Mouse (Mus musculus): Measurements from ENCODE around the gene Kdelc2. TPM values are rescaled to one million over a fixed set of nuclear protein-coding genes. Genes with fewer than 3 reads are reported as not detected.

The Kdelc2 gene
- polyA plus RNA-seq, 1 experiment, result 1.8 TPM

- Histone ChIP-seq H3K36me3 (ENCODE audit: control insufficient read depth, insufficient read depth, low read length) (no peaks in the 10 kb centered on the region), H3K27me3 (ENCODE audit: control insufficient read depth, insufficient read depth, low read length) (no peaks in the 10 kb centered on the region), H3K4me3 (ENCODE audit: control insufficient read depth, insufficient read depth, low read length) (no peak overlapping the region), H3K4me1 (replicated peaks; ENCODE audit: control insufficient read depth, insufficient read depth, low read length) (peaks cover 9% of the 10 kb centered on the region; the same call in 1 of the 2 replicates), H3K27ac (ENCODE audit: control insufficient read depth, insufficient read depth, low read length) (no peak overlapping the region)
- TF ChIP-seq CTCF (IDR thresholded peaks at IDR 0.05; ENCODE audit: borderline replicate concordance, control insufficient read depth, extremely low read depth, insufficient read depth, low read length, poor library complexity), result no peak
- no peak for TF ChIP-seq POLR2A (IDR thresholded peaks at IDR 0.05; ENCODE audit: control insufficient read depth, extremely low read depth, insufficient read depth, low read length, poor library complexity)
- WGBS, result 49% methylated on average over 13 of the region's 13 CpGs
- no peak for DNase-seq
Observed at GRCm38 (mm10) chr9:53397685-53398387, 14.0 kb downstream of the Kdelc2 start.

- Histone ChIP-seq H3K27ac (ENCODE audit: control insufficient read depth, insufficient read depth, low read length) (no peak overlapping the region), H3K4me3 (ENCODE audit: control insufficient read depth, insufficient read depth, low read length) (no peak overlapping the region), H3K4me1 (replicated peaks; ENCODE audit: control insufficient read depth, insufficient read depth, low read length) (peaks cover 9% of the 10 kb centered on the region; the same call in 1 of the 2 replicates), H3K27me3 (ENCODE audit: control insufficient read depth, insufficient read depth, low read length) (no peaks in the 10 kb centered on the region), H3K36me3 (ENCODE audit: control insufficient read depth, insufficient read depth, low read length) (no peaks in the 10 kb centered on the region)
- TF ChIP-seq CTCF (IDR thresholded peaks at IDR 0.05; ENCODE audit: borderline replicate concordance, control insufficient read depth, extremely low read depth, insufficient read depth, low read length, poor library complexity), result no peak
- TF ChIP-seq POLR2A (IDR thresholded peaks at IDR 0.05; ENCODE audit: control insufficient read depth, extremely low read depth, insufficient read depth, low read length, poor library complexity), result no peak
- WGBS, result 3% methylated on average over 5 of the region's 5 CpGs
- DNase-seq, result peak; percentile 70
Observed at GRCm38 (mm10) chr9:53398388-53398700, 14.5 kb downstream of the Kdelc2 start.

DNA sequence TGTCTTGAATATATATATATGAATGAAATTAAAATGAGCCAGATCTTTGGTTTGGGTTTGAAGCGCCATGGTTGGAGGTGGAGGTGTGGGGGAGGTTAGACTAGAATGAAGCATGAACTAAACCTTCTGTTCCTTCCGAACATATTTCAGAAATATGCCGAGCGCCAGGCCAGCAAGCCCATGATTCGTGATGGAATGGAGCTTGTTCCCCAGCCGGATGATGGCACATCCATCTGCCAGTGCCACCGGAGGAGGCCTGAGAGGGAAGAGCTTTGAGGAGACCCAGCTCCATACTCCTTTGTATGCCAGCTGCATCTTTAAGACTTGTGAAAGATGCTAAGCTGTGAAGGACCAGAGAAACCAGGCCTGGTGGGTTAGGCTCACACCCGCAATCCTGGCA lies 15.7 kb downstream of the Kdelc2 start:
- TF ChIP-seq POLR2A (IDR thresholded peaks at IDR 0.05; ENCODE audit: control insufficient read depth, extremely low read depth, insufficient read depth, low read length, poor library complexity) (no peak), CTCF (IDR thresholded peaks at IDR 0.05; ENCODE audit: borderline replicate concordance, control insufficient read depth, extremely low read depth, insufficient read depth, low read length, poor library complexity) (no peak)
- no peaks in the 10 kb centered on the region for H3K27me3 ChIP-seq (ENCODE audit: control insufficient read depth, insufficient read depth, low read length)
- H3K36me3 ChIP-seq (ENCODE audit: control insufficient read depth, insufficient read depth, low read length), result no peaks in the 10 kb centered on the region
- H3K4me1 ChIP-seq (replicated peaks; ENCODE audit: control insufficient read depth, insufficient read depth, low read length), result peaks cover 12% of the 10 kb centered on the region
- H3K27ac ChIP-seq (ENCODE audit: control insufficient read depth, insufficient read depth, low read length), result no peak overlapping the region
- H3K4me3 ChIP-seq (ENCODE audit: control insufficient read depth, insufficient read depth, low read length), result no peak overlapping the region
- no peak for DNase-seq
- WGBS, result 98% methylated on average over 8 of the region's 8 CpGs

DNA sequence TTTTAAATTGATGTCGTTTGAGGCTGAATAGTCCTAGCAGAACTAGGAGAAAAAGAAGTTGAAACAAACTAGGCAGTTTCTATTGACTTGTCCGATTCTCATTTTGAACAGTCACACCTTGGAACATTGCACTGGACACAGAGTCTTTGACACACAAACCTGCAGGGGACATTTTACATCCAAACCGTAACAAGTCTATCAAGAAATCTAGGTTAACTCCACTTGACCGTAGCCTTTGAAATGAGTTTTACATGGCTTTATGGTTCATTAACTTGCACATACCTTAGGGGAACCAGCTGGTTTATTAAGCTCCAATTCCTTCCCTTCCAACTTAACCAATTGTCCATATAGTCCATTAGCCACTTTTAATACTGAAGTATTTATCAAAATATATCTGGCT lies 16.9 kb downstream of the Kdelc2 start:
- Histone ChIP-seq H3K4me1 (replicated peaks; ENCODE audit: control insufficient read depth, insufficient read depth, low read length) (peaks cover 17% of the 10 kb centered on the region), H3K36me3 (ENCODE audit: control insufficient read depth, insufficient read depth, low read length) (no peaks in the 10 kb centered on the region), H3K27me3 (ENCODE audit: control insufficient read depth, insufficient read depth, low read length) (no peaks in the 10 kb centered on the region), H3K4me3 (ENCODE audit: control insufficient read depth, insufficient read depth, low read length) (no peak overlapping the region), H3K27ac (ENCODE audit: control insufficient read depth, insufficient read depth, low read length) (no peak overlapping the region)
- no peak for DNase-seq
- no peak for TF ChIP-seq POLR2A (IDR thresholded peaks at IDR 0.05; ENCODE audit: control insufficient read depth, extremely low read depth, insufficient read depth, low read length, poor library complexity)
- no peak for TF ChIP-seq CTCF (IDR thresholded peaks at IDR 0.05; ENCODE audit: borderline replicate concordance, control insufficient read depth, extremely low read depth, insufficient read depth, low read length, poor library complexity)
- WGBS, result 96% methylated on average over 4 of the region's 4 CpGs

GRCm38 (mm10) chr9:53401146-53401545 lies 17.3 kb downstream of the Kdelc2 start:
- H3K27me3 ChIP-seq (ENCODE audit: control insufficient read depth, insufficient read depth, low read length), result no peaks in the 10 kb centered on the region
- WGBS, result 94% methylated on average over 8 of the region's 8 CpGs
- no peaks in the 10 kb centered on the region for H3K36me3 ChIP-seq (ENCODE audit: control insufficient read depth, insufficient read depth, low read length)
- H3K4me3 ChIP-seq (ENCODE audit: control insufficient read depth, insufficient read depth, low read length), result no peak overlapping the region
- TF ChIP-seq CTCF (IDR thresholded peaks at IDR 0.05; ENCODE audit: borderline replicate concordance, control insufficient read depth, extremely low read depth, insufficient read depth, low read length, poor library complexity), result no peak
- TF ChIP-seq POLR2A (IDR thresholded peaks at IDR 0.05; ENCODE audit: control insufficient read depth, extremely low read depth, insufficient read depth, low read length, poor library complexity), result no peak
- H3K4me1 ChIP-seq (replicated peaks; ENCODE audit: control insufficient read depth, insufficient read depth, low read length), result peaks cover 17% of the 10 kb centered on the region
- no peak for DNase-seq
- no peak overlapping the region for H3K27ac ChIP-seq (ENCODE audit: control insufficient read depth, insufficient read depth, low read length)

GRCm38 (mm10) chr9:53402291-53402711 lies 18.5 kb downstream of the Kdelc2 start, which contains the start of gene 4930550C14Rik:
Gene 4930550C14Rik (plus strand): TSS chr9:53402325.
- TF ChIP-seq POLR2A (IDR thresholded peaks at IDR 0.05; ENCODE audit: control insufficient read depth, extremely low read depth, insufficient read depth, low read length, poor library complexity) (no peak), CTCF (IDR thresholded peaks at IDR 0.05; ENCODE audit: borderline replicate concordance, control insufficient read depth, extremely low read depth, insufficient read depth, low read length, poor library complexity) (no peak)
- Histone ChIP-seq H3K4me1 (replicated peaks; ENCODE audit: control insufficient read depth, insufficient read depth, low read length) (peaks cover 17% of the 10 kb centered on the region), H3K27me3 (ENCODE audit: control insufficient read depth, insufficient read depth, low read length) (no peaks in the 10 kb centered on the region), H3K36me3 (ENCODE audit: control insufficient read depth, insufficient read depth, low read length) (no peaks in the 10 kb centered on the region), H3K4me3 (ENCODE audit: control insufficient read depth, insufficient read depth, low read length) (no peak within 1 kb of the TSS), H3K27ac (ENCODE audit: control insufficient read depth, insufficient read depth, low read length) (no peak within 1 kb of the TSS)
- WGBS, result 47% methylated on average over 11 of the region's 11 CpGs
- no peak for DNase-seq
